Mouse (Mus musculus) embryonic facial prominence, embryonic 15.5 days (tissue): ENCODE measurements around the gene Kdm6b. TPM values are rescaled to one million over a fixed set of nuclear protein-coding genes. Genes with fewer than 3 reads are reported as not detected.

ENCODE experiments used
- ATAC-seq: fragments of 200-750 bp; cut with Nextera tagmentation; 2 replicates; pipeline ENCODE4 v1.8.0; 2017; ENCODE audit warnings: low read depth, moderate TSS enrichment; ENCODE audit not compliant: insufficient number of reproducible peaks, low FRiP score, low TSS enrichment
- H3K27ac ChIP-seq: fragments of 300-500 bp; sonication (generic); replicated peaks from 2 replicates; pipeline ENCODE4 v1.5.1; 2015; ENCODE audit warnings: mild to moderate bottlenecking, inconsistent platforms
- H3K27me3 ChIP-seq: fragments of 300-500 bp; sonication (generic); 2 replicates; pipeline ENCODE4 v1.6.1; 2015; ENCODE audit warnings: inconsistent platforms
- H3K36me3 ChIP-seq: fragments of 300-500 bp; sonication (generic); 2 replicates; pipeline ENCODE4 v1.6.1; 2015; ENCODE audit warnings: mild to moderate bottlenecking, inconsistent platforms
- H3K4me1 ChIP-seq: fragments of 300-500 bp; sonication (generic); 2 replicates; pipeline ENCODE4 v1.6.1; 2015; ENCODE audit warnings: inconsistent platforms
- H3K4me2 ChIP-seq: fragments of 300-500 bp; sonication (generic); replicated peaks from 2 replicates; pipeline ENCODE4 v1.6.1; 2015; ENCODE audit warnings: mild to moderate bottlenecking, inconsistent platforms
- H3K4me3 ChIP-seq: fragments of 300-500 bp; sonication (generic); replicated peaks from 2 replicates; pipeline ENCODE4 v1.5.1; 2015; ENCODE audit warnings: mild to moderate bottlenecking, inconsistent platforms
- H3K9ac ChIP-seq: fragments of 300-500 bp; sonication (generic); 2 replicates; pipeline ENCODE4 v1.6.1; 2015; ENCODE audit warnings: inconsistent platforms
- H3K9me3 ChIP-seq: fragments of 300-500 bp; sonication (generic); replicated peaks from 2 replicates; pipeline ENCODE4 v1.6.1; 2016; ENCODE audit warnings: inconsistent platforms
- WGBS: fragments of 180-500 bp; shearing (Covaris S2); methylation state at CpG from one replicate; pipeline ENCODE4 v1.1.7; 2015; 5-methylcytosine and 5-hydroxymethylcytosine counted together
- polyA plus RNA-seq: library from polyadenylated mRNA; unstranded; fragments of >200 nt; fragmentation: Nextera tagmentation; extraction: Ambion mirVana; gene quantifications from 2 replicates; pipeline ENCODE4 v1.2.1, GENCODE M21; 2015

Kdm6b gene
- 35.5 and 37.2 TPM in 2 replicates for polyA plus RNA-seq

GRCm38 (mm10) chr11:69413221-69414181 is at the start of gene Kdm6b:
TSS of gene Kdm6b (minus strand) at chr11:69413675.
- no peaks in the 10 kb centered on the region for H3K9me3 ChIP-seq
- peak within 1 kb of the TSS; percentile 75 for H3K4me3 ChIP-seq
- peak within 1 kb of the TSS; percentile 98 for H3K27ac ChIP-seq
- H3K4me2 ChIP-seq, result peak within 1 kb of the TSS; percentile 94
- peaks cover 76% of the 10 kb centered on the region for H3K4me1 ChIP-seq
- H3K27me3 ChIP-seq, result no peaks in the 10 kb centered on the region
- no peak for ATAC-seq
- 0 out of 2 replicates have a peak, but pooled peaks cover 7% of the 10 kb centered on the region for H3K36me3 ChIP-seq
- peak within 1 kb of the TSS; percentile 26 for H3K9ac ChIP-seq
- WGBS, result 24% methylated on average over 12 of the region's 12 CpGs

GRCm38 (mm10) chr11:69461568-69461967 is 48.1 kb upstream of the Kdm6b start:
- H3K4me1 ChIP-seq, result peaks cover 14% of the 10 kb centered on the region
- H3K4me3 ChIP-seq, result no peak overlapping the region
- 64% methylated on average over 5 of the region's 5 CpGs for WGBS
- no peak overlapping the region for H3K4me2 ChIP-seq
- no peaks in the 10 kb centered on the region for H3K9me3 ChIP-seq
- no peak overlapping the region for H3K9ac ChIP-seq
- ATAC-seq, result no peak
- no peaks in the 10 kb centered on the region; the same call in 1 of the 2 replicates for H3K36me3 ChIP-seq
- no peaks in the 10 kb centered on the region for H3K27me3 ChIP-seq
- H3K27ac ChIP-seq, result no peak overlapping the region

- Histone ChIP-seq H3K27me3 (no peaks in the 10 kb centered on the region), H3K4me3 (no peak overlapping the region), H3K9me3 (no peaks in the 10 kb centered on the region), H3K4me2 (no peak overlapping the region), H3K27ac (0 out of 2 replicates have a peak overlapping the region, but pooled peaks have one; percentile 12), H3K4me1 (peaks cover 16% of the 10 kb centered on the region), H3K36me3 (no peaks in the 10 kb centered on the region; the same call in 1 of the 2 replicates), H3K9ac (no peak overlapping the region)
- 68% methylated on average over 4 of the region's 4 CpGs for WGBS
- ATAC-seq, result no peak
Measured at GRCm38 (mm10) chr11:69459883-69460282, 46.4 kb upstream of the Kdm6b start.

GRCm38 (mm10) chr11:69457006-69457579 is 43.6 kb upstream of the Kdm6b start:
- 30% methylated on average over 6 of the region's 6 CpGs for WGBS
- Histone ChIP-seq H3K36me3 (no peaks in the 10 kb centered on the region), H3K27me3 (no peaks in the 10 kb centered on the region), H3K4me3 (no peak overlapping the region), H3K4me1 (peaks cover 31% of the 10 kb centered on the region), H3K9ac (no peak overlapping the region), H3K9me3 (no peaks in the 10 kb centered on the region), H3K27ac (peak overlapping the region; percentile 60), H3K4me2 (no peak overlapping the region)
- ATAC-seq, result no peak

- Histone ChIP-seq H3K27me3 (no peaks in the 10 kb centered on the region), H3K36me3 (no peaks in the 10 kb centered on the region), H3K9ac (no peak overlapping the region), H3K4me1 (peaks cover 30% of the 10 kb centered on the region), H3K4me2 (peak overlapping the region; percentile 26), H3K9me3 (no peaks in the 10 kb centered on the region), H3K4me3 (0 out of 2 replicates have a peak overlapping the region, but pooled peaks have one; percentile 4), H3K27ac (peak overlapping the region; percentile 81)
- 30% methylated on average over 23 of the region's 23 CpGs for WGBS
- peak; percentile 73 for ATAC-seq
Measured at GRCm38 (mm10) chr11:69452114-69452867, 38.8 kb upstream of the Kdm6b start.

GRCm38 (mm10) chr11:69447299-69447698 is 33.8 kb upstream of the Kdm6b start:
- Histone ChIP-seq H3K27ac (no peak overlapping the region), H3K27me3 (no peaks in the 10 kb centered on the region), H3K9me3 (no peaks in the 10 kb centered on the region), H3K4me1 (peaks cover 8% of the 10 kb centered on the region), H3K4me2 (no peak overlapping the region), H3K4me3 (no peak overlapping the region), H3K36me3 (no peaks in the 10 kb centered on the region), H3K9ac (no peak overlapping the region)
- ATAC-seq, result no peak
- 78% methylated on average over 7 of the region's 7 CpGs for WGBS

GRCm38 (mm10) chr11:69443328-69443727 is 29.9 kb upstream of the Kdm6b start:
- 24% methylated on average over 5 of the region's 5 CpGs for WGBS
- Histone ChIP-seq H3K9me3 (no peaks in the 10 kb centered on the region), H3K27ac (0 out of 2 replicates have a peak overlapping the region, but pooled peaks have one; percentile 30)

GRCm38 (mm10) chr11:69437291-69437690 is 23.8 kb upstream of the Kdm6b start:
- Histone ChIP-seq H3K36me3 (no peaks in the 10 kb centered on the region), H3K9me3 (no peaks in the 10 kb centered on the region), H3K27me3 (no peaks in the 10 kb centered on the region), H3K27ac (no peak overlapping the region), H3K9ac (no peak overlapping the region), H3K4me2 (no peak overlapping the region), H3K4me1 (peaks cover 4% of the 10 kb centered on the region), H3K4me3 (no peak overlapping the region)
- WGBS, result 39% methylated on average over 3 of the region's 3 CpGs
- ATAC-seq, result no peak

More at GRCm38 (mm10) chr11:69443328-69443727, 29.9 kb upstream of the Kdm6b start:
- Histone ChIP-seq H3K4me2 (no peak overlapping the region), H3K4me3 (no peak overlapping the region), H3K27me3 (no peaks in the 10 kb centered on the region), H3K9ac (no peak overlapping the region), H3K4me1 (no peaks in the 10 kb centered on the region), H3K36me3 (no peaks in the 10 kb centered on the region)
- ATAC-seq, result no peak

- WGBS, result 56% methylated on average over 6 of the region's 6 CpGs
Measured at GRCm38 (mm10) chr11:69433189-69433588, 19.7 kb upstream of the Kdm6b start.

GRCm38 (mm10) chr11:69432640-69432982 is 19.1 kb upstream of the Kdm6b start:
- Histone ChIP-seq H3K4me2 (0 out of 2 replicates have a peak overlapping the region, but pooled peaks have one; percentile 36), H3K27me3 (no peaks in the 10 kb centered on the region), H3K36me3 (no peaks in the 10 kb centered on the region), H3K4me1 (peaks cover 21% of the 10 kb centered on the region), H3K9ac (no peak overlapping the region), H3K4me3 (no peak overlapping the region), H3K9me3 (no peaks in the 10 kb centered on the region), H3K27ac (no peak overlapping the region)
- ATAC-seq, result no peak; the same call in 1 of the 2 replicates
- WGBS, result 61% methylated on average over 11 of the region's 11 CpGs

More at GRCm38 (mm10) chr11:69433189-69433588, 19.7 kb upstream of the Kdm6b start:
- H3K36me3 ChIP-seq, result no peaks in the 10 kb centered on the region
- ATAC-seq, result peak; percentile 51; the same call in 1 of the 2 replicates
- no peaks in the 10 kb centered on the region for H3K9me3 ChIP-seq
- no peak overlapping the region for H3K4me3 ChIP-seq
- no peak overlapping the region for H3K9ac ChIP-seq
- H3K4me1 ChIP-seq, result peaks cover 21% of the 10 kb centered on the region
- no peak overlapping the region for H3K27ac ChIP-seq
- H3K4me2 ChIP-seq, result no peak overlapping the region
- H3K27me3 ChIP-seq, result no peaks in the 10 kb centered on the region
